Mouse (Mus musculus): ENCODE results near the gene Smpd2. TPM values are rescaled to one million over a fixed set of nuclear protein-coding genes. Genes with fewer than 3 reads are reported as not detected.

Smpd2 gene
- polyA plus RNA-seq, 1 experiment from 2014 or later = 65.6 TPM

Other genes starting within 250 kb of the Smpd2 start
- gene Fig4, start 187.1 kb downstream of the Smpd2 start, polyA plus RNA-seq (2016; fragmentation: Nextera tagmentation; extraction: Ambion mirVana) = 15.7 and 16.7 TPM in 2 replicates
- gene Ak9, start 186.4 kb downstream of the Smpd2 start, polyA plus RNA-seq (2016; fragmentation: Nextera tagmentation; extraction: Ambion mirVana) = 0.02 TPM in 2 replicates
- 16.0 and 17.7 TPM in 2 replicates for gene Zbtb24, start 40.0 kb downstream of the Smpd2 start, polyA plus RNA-seq (2016; fragmentation: Nextera tagmentation; extraction: Ambion mirVana)
- gene Mical1, start 14.1 kb downstream of the Smpd2 start, polyA plus RNA-seq (2016; fragmentation: Nextera tagmentation; extraction: Ambion mirVana) = 48.3 and 50.0 TPM in 2 replicates
- gene Ppil6, start 70 bp upstream of the Smpd2 start, polyA plus RNA-seq (2016; fragmentation: Nextera tagmentation; extraction: Ambion mirVana) = 0.71 and 1.8 TPM in 2 replicates
- gene Cd164, start 29.0 kb upstream of the Smpd2 start, polyA plus RNA-seq (2016; fragmentation: Nextera tagmentation; extraction: Ambion mirVana) = 125 and 129 TPM in 2 replicates
- gene Ccdc162, start 226.3 kb upstream of the Smpd2 start, polyA plus RNA-seq (2016; fragmentation: Nextera tagmentation; extraction: Ambion mirVana) = 0.33 and 0.68 TPM in 2 replicates

Measured in forebrain, embryonic 10.5 days (tissue).